Mouse (Mus musculus): ENCODE measurements at regions not wholly inside any gene's neighbourhood (a gene's known extent, or its start where the extent isn't known, plus 50 kb on each side); places are given as distances from the start of the nearest gene placed in this dataset.
"Not testable (repeated sequence)": the region's sequence is repeated elsewhere in the genome, so short reads cannot be mapped to it uniquely, and the experiment has no call there.

GRCm38 (mm10) chr2:64417129-64417528 is 319.3 kb upstream of the Fign start:
- not testable (repeated sequence) for H3K4me1 ChIP-seq, H3K27me3 ChIP-seq, H3K36me3 ChIP-seq, H3K9ac ChIP-seq, H3K4me2 ChIP-seq, H3K9me3 ChIP-seq, H3K4me3 ChIP-seq
- ATAC-seq (ENCODE audit: borderline replicate concordance, extremely low read depth, low FRiP score, low TSS enrichment), result peak; percentile 73; the same call in 1 of the 2 replicates
- peak overlapping the region; percentile 47; the same call in 1 of the 2 replicates for H3K27ac ChIP-seq

DNA sequence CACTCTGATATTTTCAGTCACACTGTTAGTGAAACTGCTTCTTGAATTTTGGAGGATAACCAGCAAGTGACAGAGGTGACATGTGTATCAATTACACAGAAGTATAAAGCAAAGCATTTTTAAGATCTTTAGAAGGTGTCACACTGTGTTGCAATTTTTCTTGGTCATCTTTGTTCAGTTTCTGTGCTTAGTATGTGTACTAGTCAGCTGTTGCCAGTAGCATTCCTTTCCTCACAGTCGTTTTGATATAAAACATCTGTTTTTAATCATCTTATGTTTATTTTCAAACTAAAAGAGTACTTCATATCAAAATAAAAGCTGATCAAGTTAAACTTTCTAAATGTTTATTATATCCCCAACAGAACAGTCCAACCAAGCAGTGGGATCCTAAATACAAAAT is 316.0 kb upstream of the Fign start:
- no peak overlapping the region for H3K4me3 ChIP-seq
- H3K4me2 ChIP-seq, result no peak overlapping the region
- H3K4me1 ChIP-seq, result 0 out of 2 replicates have a peak, but pooled peaks cover 3% of the 10 kb centered on the region
- H3K9ac ChIP-seq, result no peak overlapping the region
- no peaks in the 10 kb centered on the region for H3K9me3 ChIP-seq
- H3K36me3 ChIP-seq, result no peaks in the 10 kb centered on the region
- 28% methylated on average over 1 of the region's 1 CpGs for WGBS
- no peaks in the 10 kb centered on the region for H3K27me3 ChIP-seq
- H3K27ac ChIP-seq, result no peak overlapping the region
- ATAC-seq (ENCODE audit: borderline replicate concordance, extremely low read depth, low FRiP score, low TSS enrichment), result peak; percentile 86

- no peaks in the 10 kb centered on the region for H3K9me3 ChIP-seq
- 0 out of 2 replicates have a peak, but pooled peaks cover 3% of the 10 kb centered on the region for H3K4me1 ChIP-seq
- no peak for ATAC-seq (ENCODE audit: borderline replicate concordance, extremely low read depth, low FRiP score, low TSS enrichment)
- H3K9ac ChIP-seq, result no peak overlapping the region
- H3K4me2 ChIP-seq, result no peak overlapping the region
- H3K4me3 ChIP-seq, result no peak overlapping the region
- no peaks in the 10 kb centered on the region for H3K36me3 ChIP-seq
- no peak overlapping the region for H3K27ac ChIP-seq
- no peaks in the 10 kb centered on the region for H3K27me3 ChIP-seq
These were observed 315.4 kb upstream of the Fign start for GRCm38 (mm10) chr2:64413263-64413662.

GRCm38 (mm10) chr2:64395946-64396345 is 298.1 kb upstream of the Fign start:
- H3K9ac ChIP-seq, result no peak overlapping the region
- WGBS, result 76% methylated on average over 4 of the region's 4 CpGs
- H3K4me3 ChIP-seq, result no peak overlapping the region
- H3K4me2 ChIP-seq, result no peak overlapping the region
- H3K4me1 ChIP-seq, result no peaks in the 10 kb centered on the region
- H3K9me3 ChIP-seq, result no peaks in the 10 kb centered on the region
- no peak for ATAC-seq (ENCODE audit: borderline replicate concordance, extremely low read depth, low FRiP score, low TSS enrichment)
- H3K27me3 ChIP-seq, result no peaks in the 10 kb centered on the region
- H3K27ac ChIP-seq, result no peak overlapping the region
- no peaks in the 10 kb centered on the region for H3K36me3 ChIP-seq

GRCm38 (mm10) chr2:64394619-64395294 is 296.9 kb upstream of the Fign start:
- no peaks in the 10 kb centered on the region for H3K4me1 ChIP-seq
- 42% methylated on average over 11 of the region's 11 CpGs for WGBS
- no peaks in the 10 kb centered on the region for H3K9me3 ChIP-seq
- no peak overlapping the region for H3K4me3 ChIP-seq
- no peaks in the 10 kb centered on the region for H3K27me3 ChIP-seq
- no peak overlapping the region for H3K4me2 ChIP-seq
- H3K36me3 ChIP-seq, result no peaks in the 10 kb centered on the region
- no peak for ATAC-seq (ENCODE audit: borderline replicate concordance, extremely low read depth, low FRiP score, low TSS enrichment)
- no peak overlapping the region for H3K27ac ChIP-seq
- H3K9ac ChIP-seq, result no peak overlapping the region

GRCm38 (mm10) chr2:64394199-64394598 is 296.4 kb upstream of the Fign start:
- H3K9me3 ChIP-seq, result no peaks in the 10 kb centered on the region
- H3K9ac ChIP-seq, result no peak overlapping the region
- no peak overlapping the region for H3K27ac ChIP-seq
- H3K36me3 ChIP-seq, result no peaks in the 10 kb centered on the region
- WGBS, result 60% methylated on average over 8 of the region's 8 CpGs
- no peaks in the 10 kb centered on the region for H3K27me3 ChIP-seq
- no peak for ATAC-seq (ENCODE audit: borderline replicate concordance, extremely low read depth, low FRiP score, low TSS enrichment)
- H3K4me3 ChIP-seq, result no peak overlapping the region
- H3K4me2 ChIP-seq, result no peak overlapping the region
- H3K4me1 ChIP-seq, result no peaks in the 10 kb centered on the region

- no peak overlapping the region for H3K27ac ChIP-seq
- WGBS, result 50% methylated on average over 2 of the region's 2 CpGs
- H3K27me3 ChIP-seq, result no peaks in the 10 kb centered on the region
- no peak for ATAC-seq (ENCODE audit: borderline replicate concordance, extremely low read depth, low FRiP score, low TSS enrichment)
- H3K9me3 ChIP-seq, result no peaks in the 10 kb centered on the region
- H3K9ac ChIP-seq, result no peak overlapping the region
- no peak overlapping the region for H3K4me2 ChIP-seq
- H3K4me1 ChIP-seq, result no peaks in the 10 kb centered on the region
- H3K4me3 ChIP-seq, result no peak overlapping the region
- H3K36me3 ChIP-seq, result no peaks in the 10 kb centered on the region
These were observed 272.0 kb upstream of the Fign start for GRCm38 (mm10) chr2:64369791-64370190.

DNA sequence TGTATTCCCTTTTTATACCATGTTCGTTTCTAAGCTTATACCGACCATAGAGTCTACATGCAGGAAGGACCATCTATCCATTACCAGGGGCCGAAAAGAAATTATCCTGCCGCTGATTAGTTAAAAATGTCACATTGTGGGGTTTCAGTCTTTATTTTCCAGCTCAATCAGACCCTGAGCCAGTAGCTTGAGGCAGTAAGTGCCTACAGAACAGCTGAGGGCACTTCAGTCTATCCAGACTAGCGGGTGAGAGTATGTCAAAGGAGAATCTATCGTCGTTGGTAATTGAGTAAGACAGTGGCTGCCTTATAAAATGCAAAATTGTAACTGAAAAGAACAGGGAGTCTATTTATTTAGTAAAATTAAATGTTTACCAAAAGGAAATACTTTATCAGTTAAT is 269.4 kb upstream of the Fign start:
- Histone ChIP-seq H3K27ac (no peak overlapping the region), H3K4me3 (no peak overlapping the region), H3K4me1 (no peaks in the 10 kb centered on the region), H3K9me3 (no peaks in the 10 kb centered on the region), H3K27me3 (no peaks in the 10 kb centered on the region), H3K4me2 (no peak overlapping the region), H3K36me3 (no peaks in the 10 kb centered on the region), H3K9ac (no peak overlapping the region)
- WGBS, result 83% methylated on average over 7 of the region's 7 CpGs
- ATAC-seq (ENCODE audit: borderline replicate concordance, extremely low read depth, low FRiP score, low TSS enrichment), result no peak

GRCm38 (mm10) chr2:64366528-64366927 is 268.7 kb upstream of the Fign start:
- H3K4me2 ChIP-seq, result no peak overlapping the region
- no peaks in the 10 kb centered on the region for H3K4me1 ChIP-seq
- H3K4me3 ChIP-seq, result no peak overlapping the region
- no peaks in the 10 kb centered on the region for H3K27me3 ChIP-seq
- WGBS, result 90% methylated on average over 5 of the region's 5 CpGs
- H3K27ac ChIP-seq, result no peak overlapping the region
- H3K36me3 ChIP-seq, result no peaks in the 10 kb centered on the region
- ATAC-seq (ENCODE audit: borderline replicate concordance, extremely low read depth, low FRiP score, low TSS enrichment), result no peak
- H3K9me3 ChIP-seq, result no peaks in the 10 kb centered on the region
- H3K9ac ChIP-seq, result no peak overlapping the region

GRCm38 (mm10) chr2:64356286-64356685 is 258.4 kb upstream of the Fign start:
- Histone ChIP-seq H3K36me3 (no peaks in the 10 kb centered on the region), H3K9ac (no peak overlapping the region), H3K27ac (no peak overlapping the region), H3K9me3 (no peaks in the 10 kb centered on the region), H3K4me1 (no peaks in the 10 kb centered on the region), H3K27me3 (no peaks in the 10 kb centered on the region), H3K4me2 (no peak overlapping the region), H3K4me3 (no peak overlapping the region)
- over 99% methylated on average over 4 of the region's 4 CpGs for WGBS
- ATAC-seq (ENCODE audit: borderline replicate concordance, extremely low read depth, low FRiP score, low TSS enrichment), result no peak

DNA sequence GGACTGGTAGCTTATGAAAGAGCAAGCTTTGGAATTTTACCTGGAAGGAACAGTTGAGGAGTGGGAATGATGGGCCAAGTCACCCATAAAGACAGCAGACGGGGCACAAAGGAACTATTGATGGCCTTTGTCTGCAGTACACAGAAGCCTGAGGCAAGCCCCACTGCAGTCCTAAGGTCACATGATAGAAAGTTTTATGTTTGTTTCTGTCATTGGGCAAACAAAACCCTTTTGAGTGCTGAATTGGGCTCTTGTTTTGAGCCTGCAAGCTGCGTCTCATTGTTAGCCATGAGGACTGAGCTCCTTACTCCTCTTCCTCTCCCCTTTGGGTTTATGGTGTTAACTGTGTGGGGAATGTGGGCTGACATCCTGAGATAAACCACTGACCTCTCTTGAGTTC is 227.7 kb upstream of the Fign start:
- 43% methylated on average over 2 of the region's 2 CpGs for WGBS
- no peak overlapping the region for H3K27ac ChIP-seq
- no peak for ATAC-seq (ENCODE audit: borderline replicate concordance, extremely low read depth, low FRiP score, low TSS enrichment)
- H3K9ac ChIP-seq, result no peak overlapping the region
- no peaks in the 10 kb centered on the region for H3K36me3 ChIP-seq
- H3K27me3 ChIP-seq, result no peaks in the 10 kb centered on the region
- no peaks in the 10 kb centered on the region for H3K9me3 ChIP-seq
- H3K4me3 ChIP-seq, result no peak overlapping the region
- no peak overlapping the region for H3K4me2 ChIP-seq
- no peaks in the 10 kb centered on the region for H3K4me1 ChIP-seq

Measured in lung, embryonic 15.5 days (tissue).